Mouse (Mus musculus): ENCODE measurements around the gene Slc16a11.

The Slc16a11 gene

GRCm38 (mm10) chr11:70225798-70226601 is 13.4 kb downstream of the Slc16a11 start:
- in situ Hi-C loops (cut with MboI, MseI) = loop anchor here (25.0 kb wide), 1 partner anchor 1114 kb away; the partner anchor contains the start of genes 9130213A22Rik and Hes7

GRCm38 (mm10) chr11:70226602-70226890 is 14.0 kb downstream of the Slc16a11 start:
- in situ Hi-C loops (cut with MboI, MseI) = loop anchor here (25.0 kb wide), 1 partner anchor 1114 kb away; the partner anchor contains the start of genes 9130213A22Rik and Hes7

- in situ Hi-C loops (cut with MboI, MseI) = loop anchor here (25.0 kb wide), 1 partner anchor 1115 kb away; the partner anchor contains the start of genes 9130213A22Rik and Hes7
Measured at GRCm38 (mm10) chr11:70227126-70227525, 14.6 kb downstream of the Slc16a11 start.

GRCm38 (mm10) chr11:70227661-70228245 is 15.2 kb downstream of the Slc16a11 start:
- in situ Hi-C loops (cut with MboI, MseI) = loop anchor here (25.0 kb wide), 1 partner anchor 1115 kb away; the partner anchor contains the start of genes 9130213A22Rik and Hes7

- in situ Hi-C loops (cut with MboI, MseI) = loop anchor here (25.0 kb wide), 1 partner anchor 1117 kb away; the partner anchor contains the start of genes 9130213A22Rik and Hes7
Measured at GRCm38 (mm10) chr11:70228828-70229227, 16.3 kb downstream of the Slc16a11 start.

GRCm38 (mm10) chr11:70229260-70230010 is 16.9 kb downstream of the Slc16a11 start, which contains the start of gene Bcl6b:
Gene Bcl6b, minus strand, starts transcription at chr11:70229798.
- in situ Hi-C loops (cut with MboI, MseI) = loop anchor here (5.0 to 25.0 kb wide), 2 partner anchors 88 to 1117 kb away; partner anchors contain the start of genes 9130213A22Rik and Hes7

GRCm38 (mm10) chr11:70230239-70230727 is 17.7 kb downstream of the Slc16a11 start:
- in situ Hi-C loops (cut with MboI, MseI) = loop anchor here (5.0 to 25.0 kb wide), 2 partner anchors 87 to 1118 kb away; partner anchors contain the start of genes 9130213A22Rik and Hes7

- in situ Hi-C loops (cut with MboI, MseI) = loop anchor here (5.0 to 25.0 kb wide), 2 partner anchors 85 to 1120 kb away; partner anchors contain the start of genes 9130213A22Rik and Hes7
Measured at GRCm38 (mm10) chr11:70232546-70232945, 20.0 kb downstream of the Slc16a11 start.

- in situ Hi-C loops (cut with MboI, MseI) = loop anchor here (5.0 to 25.0 kb wide), 2 partner anchors 84 to 1121 kb away; partner anchors contain the start of genes 9130213A22Rik and Hes7
Measured at GRCm38 (mm10) chr11:70233016-70233415, 20.5 kb downstream of the Slc16a11 start.

- in situ Hi-C loops (cut with MboI, MseI) = loop anchor here (5.0 to 25.0 kb wide), 2 partner anchors 83 to 1122 kb away; partner anchors contain the start of genes 9130213A22Rik and Hes7
Measured at GRCm38 (mm10) chr11:70234037-70234436, 21.5 kb downstream of the Slc16a11 start.

- in situ Hi-C loops (cut with MboI, MseI) = loop anchor here (5.0 to 25.0 kb wide), 2 partner anchors 83 to 1122 kb away; partner anchors contain the start of genes 9130213A22Rik and Hes7
Measured at GRCm38 (mm10) chr11:70234497-70234896, 21.9 kb downstream of the Slc16a11 start.

GRCm38 (mm10) chr11:70235254-70235900 is 22.8 kb downstream of the Slc16a11 start:
- in situ Hi-C loops (cut with MboI, MseI) = loop anchor here (25.0 kb wide), 1 partner anchor 1123 kb away; the partner anchor contains the start of genes 9130213A22Rik and Hes7

- in situ Hi-C loops (cut with MboI, MseI) = loop anchor here (25.0 kb wide), 1 partner anchor 1124 kb away; the partner anchor contains the start of genes 9130213A22Rik and Hes7
Measured at GRCm38 (mm10) chr11:70236717-70237116, 24.2 kb downstream of the Slc16a11 start.

- in situ Hi-C loops (cut with MboI, MseI) = loop anchor here (25.0 kb wide), 1 partner anchor 1125 kb away; the partner anchor contains the start of genes 9130213A22Rik and Hes7
Measured at GRCm38 (mm10) chr11:70237457-70238167, 25.1 kb downstream of the Slc16a11 start, which contains the start of gene 0610010K14Rik. Gene 0610010K14Rik, minus strand, starts transcription at chr11:70237914.

GRCm38 (mm10) chr11:70238591-70239440 is 26.3 kb downstream of the Slc16a11 start:
- in situ Hi-C loops (cut with MboI, MseI) = loop anchor here (25.0 kb wide), 1 partner anchor 1127 kb away; the partner anchor contains the start of genes 9130213A22Rik and Hes7

- in situ Hi-C loops (cut with MboI, MseI) = loop anchor here (10.0 to 25.0 kb wide), 2 partner anchors 1127 to 1825 kb away; partner anchors contain the start of genes 9130213A22Rik and Hes7
Measured at GRCm38 (mm10) chr11:70239541-70240279, 27.2 kb downstream of the Slc16a11 start, which contains the start of the genes Gm21988 and Rnasek. Gene Gm21988, minus strand, starts transcription at chr11:70239830. Gene Rnasek, minus strand, starts transcription at chr11:70239842.

- in situ Hi-C loops (cut with MboI, MseI) = loop anchor here (10.0 to 25.0 kb wide), 2 partner anchors 1130 to 1828 kb away; partner anchors contain the start of genes 9130213A22Rik and Hes7
Measured at GRCm38 (mm10) chr11:70242591-70242990, 30.0 kb downstream of the Slc16a11 start.

Measured in T-helper 1 cell (primary cell).